Mouse (Mus musculus): ENCODE data around the gene Fam110c.

GRCm38 (mm10) chr12:31101821-31102220 lies 28.2 kb downstream of the Fam110c start:
- TF ChIP-seq CTCF (IDR thresholded peaks at IDR 0.05; ENCODE audit: borderline replicate concordance, control insufficient read depth, extremely low read depth, insufficient read depth, low read length, poor library complexity) (no peak), POLR2A (IDR thresholded peaks at IDR 0.05; ENCODE audit: control insufficient read depth, extremely low read depth, insufficient read depth, low read length, poor library complexity) (no peak)

Measured in thymus, adult 2 months (tissue).